Mouse (Mus musculus): ENCODE results near the gene Ank3.

DNA sequence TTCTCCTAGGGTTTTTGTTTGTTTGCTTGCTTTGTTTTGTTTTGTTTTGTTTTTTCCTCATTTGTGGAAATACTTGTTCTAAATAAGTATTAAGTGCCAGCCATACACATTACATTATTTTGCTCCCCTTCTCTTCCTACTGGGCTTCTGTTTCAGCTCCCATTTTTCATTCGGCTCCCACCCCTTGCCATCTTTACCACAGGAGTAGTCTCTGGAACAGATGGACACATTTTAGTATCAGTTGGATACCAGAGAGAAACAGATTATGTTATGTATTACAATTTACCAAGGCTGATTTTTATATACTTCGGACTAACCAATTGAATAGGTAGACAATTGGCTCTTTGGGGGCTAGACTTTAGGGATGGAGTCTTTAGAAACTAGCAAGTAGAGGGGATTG lies 327.7 kb downstream of the Ank3 start:
- TF ChIP-seq CTCF (IDR thresholded peaks at IDR 0.05; ENCODE audit: low read depth): no peak
- TF ChIP-seq EP300 (IDR thresholded peaks at IDR 0.05; ENCODE audit: low read depth): no peak
